Mouse (Mus musculus): Measurements from ENCODE around the gene Rere. TPM values are rescaled to one million over a fixed set of nuclear protein-coding genes. Genes with fewer than 3 reads are reported as not detected.
"Not testable (repeated sequence)": the region's sequence is repeated elsewhere in the genome, so short reads cannot be mapped to it uniquely, and the experiment has no call there.

The Rere gene
- total RNA-seq, 2 experiments from 2014 or later, result 89.9 to 102 TPM

- DNase-seq (ENCODE audit: low spot score in 2 of 2), result peak in 1 of 2 experiments; percentile 42
These were observed 30.7 kb upstream of the Rere start for GRCm38 (mm10) chr4:150250549-150251422.

- DNase-seq (ENCODE audit: low spot score in 2 of 2), result no peak
These were observed 27.0 kb upstream of the Rere start for GRCm38 (mm10) chr4:150254416-150254815.

- DNase-seq (ENCODE audit: low spot score in 2 of 2), result no peak
These were observed 26.3 kb upstream of the Rere start for GRCm38 (mm10) chr4:150255181-150255580.

GRCm38 (mm10) chr4:150257252-150258204 is 23.9 kb upstream of the Rere start:
- DNase-seq (ENCODE audit: low spot score in 2 of 2), result peak; percentile 64 to 77

- DNase-seq (ENCODE audit: low spot score in 2 of 2), result peak in 1 of 2 experiments; percentile 51
These were observed 23.1 kb upstream of the Rere start for GRCm38 (mm10) chr4:150258388-150258787.

GRCm38 (mm10) chr4:150259577-150259976 is 21.9 kb upstream of the Rere start:
- DNase-seq (ENCODE audit: low spot score in 2 of 2), result no peak

- DNase-seq (ENCODE audit: low spot score in 2 of 2), result no peak
These were observed 21.3 kb upstream of the Rere start for GRCm38 (mm10) chr4:150260111-150260510.

GRCm38 (mm10) chr4:150260745-150261144 is 20.7 kb upstream of the Rere start:
- no peak for DNase-seq (ENCODE audit: low spot score in 2 of 2)

- DNase-seq (ENCODE audit: low spot score in 2 of 2), result no peak
These were observed 19.1 kb upstream of the Rere start for GRCm38 (mm10) chr4:150262301-150262700.

- no peak for DNase-seq (ENCODE audit: low spot score in 2 of 2)
These were observed 16.5 kb upstream of the Rere start for GRCm38 (mm10) chr4:150264903-150265302.

GRCm38 (mm10) chr4:150265471-150265870 is 16.0 kb upstream of the Rere start:
- DNase-seq (ENCODE audit: low spot score in 2 of 2), result no peak

GRCm38 (mm10) chr4:150266655-150267223 is 14.7 kb upstream of the Rere start:
- no peak for DNase-seq (ENCODE audit: low spot score in 2 of 2)

- no peak for DNase-seq (ENCODE audit: low spot score in 2 of 2)
These were observed 12.5 kb upstream of the Rere start for GRCm38 (mm10) chr4:150268674-150269653.

- DNase-seq (ENCODE audit: low spot score in 2 of 2), result no peak
These were observed 11.8 kb upstream of the Rere start for GRCm38 (mm10) chr4:150269679-150270078.

GRCm38 (mm10) chr4:150270718-150271117 is 10.7 kb upstream of the Rere start:
- not testable (repeated sequence) for DNase-seq (ENCODE audit: low spot score in 2 of 2)

- no peak for DNase-seq (ENCODE audit: low spot score in 2 of 2)
These were observed 8.7 kb upstream of the Rere start for GRCm38 (mm10) chr4:150272725-150273124.

GRCm38 (mm10) chr4:150275531-150275930 is 5.9 kb upstream of the Rere start:
- no peak for DNase-seq (ENCODE audit: low spot score in 2 of 2)

GRCm38 (mm10) chr4:150279336-150279735 is 2.1 kb upstream of the Rere start:
- DNase-seq (ENCODE audit: low spot score in 2 of 2), result not testable (repeated sequence)

GRCm38 (mm10) chr4:150280002-150280401 is 1.4 kb upstream of the Rere start:
- DNase-seq (ENCODE audit: low spot score in 2 of 2), result no peak

- no peak for DNase-seq (ENCODE audit: low spot score in 2 of 2)
These were observed 987 bp upstream of the Rere start for GRCm38 (mm10) chr4:150280459-150280858.

All from left cerebral cortex, adult 18-20 months (tissue).